In genomic region chr9:122496482-122496985, GRCm38 (mm10) we compare ENCODE assay signal across 29 mouse cellular contexts.
DNase-seq lines count a peak whose midpoint lies in the region; ATAC-seq and TF ChIP-seq lines count a peak whose summit lies in the region.
"Had no signal": no experiment of that assay in that cellular context is flagged by ENCODE, and none has a peak within 500 bp of the region (broad histone marks: within the 10 kb centered on the region; RNA-seq: fewer than 3 reads in every experiment).

No protein-coding gene starts in this region.

- TF ChIP-seq POLR2A in limb, embryonic 14.5 days (IDR thresholded peaks at IDR 0.05; ENCODE audit: borderline replicate concordance, extremely low read depth, insufficient read depth, insufficient read length) = no peak

- H3K9ac ChIP-seq in limb, embryonic 11.5 days (ENCODE audit: low read length) = no peak overlapping the region
- no peak overlapping the region for H3K9ac ChIP-seq in limb, embryonic 14.5 days (ENCODE audit: low read depth, low read length, severe bottlenecking)
- H3K9ac ChIP-seq: forebrain, embryonic 13.5 days; heart, embryonic 12.5 days; hindbrain, embryonic 15.5 days; kidney, embryonic 15.5 days; lung, embryonic 15.5 days; neural tube, embryonic 12.5 days had no signal

- ATAC-seq in limb, embryonic 11.5 days (ENCODE audit: insufficient number of reproducible peaks, low FRiP score, low TSS enrichment, low read depth) = 0 out of 2 replicates have a peak, but pooled peaks have one; percentile 39
- ATAC-seq in limb, embryonic 14.5 days (ENCODE audit: low FRiP score, low read depth) = peak; percentile 30; the same call in 1 of the 2 replicates
- ATAC-seq: forebrain, embryonic 13.5 days; midbrain, embryonic 16.5 days; Patski had no signal

- no peak overlapping the region for H3K4me2 ChIP-seq in limb, embryonic 11.5 days (ENCODE audit: low read depth, severe bottlenecking)
- H3K4me2 ChIP-seq in limb, embryonic 14.5 days (replicated peaks; ENCODE audit: low read depth, low read length, severe bottlenecking) = no peak overlapping the region
- H3K4me2 ChIP-seq: forebrain, embryonic 13.5 days; heart, embryonic 12.5 days; hindbrain, embryonic 15.5 days; kidney, embryonic 15.5 days; liver, embryonic 11.5 days; lung, embryonic 15.5 days; midbrain, embryonic 11.5 days; neural tube, embryonic 12.5 days had no signal

- H3K4me3 ChIP-seq in limb, embryonic 11.5 days (ENCODE audit: low read depth, low read length) = no peak overlapping the region
- H3K4me3 ChIP-seq in limb, embryonic 10.5 days = no peak overlapping the region
- H3K4me3 ChIP-seq in limb, embryonic 14.5 days (replicated peaks; ENCODE audit: low read length) = no peak overlapping the region
- H3K4me3 ChIP-seq: forebrain, embryonic 13.5 days; heart, embryonic 12.5 days; hindbrain, embryonic 10.5 days; hindbrain, embryonic 15.5 days; kidney, embryonic 15.5 days; left cerebral cortex, adult 2 months; lung, embryonic 15.5 days; neural tube, embryonic 12.5 days had no signal

- H3K4me1 ChIP-seq in limb, embryonic 11.5 days (ENCODE audit: control insufficient read depth, insufficient read depth, low read length) = peaks cover 8% of the 10 kb centered on the region
- H3K4me1 ChIP-seq in limb, embryonic 10.5 days = peaks cover 15% of the 10 kb centered on the region
- H3K4me1 ChIP-seq in limb, embryonic 14.5 days (ENCODE audit: control insufficient read depth, insufficient read depth, low read length) = no peaks in the 10 kb centered on the region
- H3K4me1 ChIP-seq: heart, embryonic 12.5 days; kidney, embryonic 15.5 days; lung, embryonic 15.5 days had no signal

- no peak overlapping the region for H3K27ac ChIP-seq in limb, embryonic 11.5 days (replicated peaks; ENCODE audit: low read depth, low read length)
- no peak overlapping the region for H3K27ac ChIP-seq in limb, embryonic 10.5 days
- no peak overlapping the region for H3K27ac ChIP-seq in limb, embryonic 14.5 days (replicated peaks; ENCODE audit: low read depth, low read length)
- H3K27ac ChIP-seq: forebrain, embryonic 13.5 days; hindbrain, embryonic 10.5 days; hindbrain, embryonic 15.5 days; kidney, embryonic 15.5 days; left cerebral cortex, adult 2 months; lung, embryonic 15.5 days; neural tube, embryonic 12.5 days had no signal

- DNase-seq in adrenal gland, adult 2 months = peak; percentile 31
- DNase-seq in adrenal gland, adult 18-20 months (ENCODE audit: low spot score in 2 of 2) = no peak
- no peak for DNase-seq in limb, embryonic 11.5 days (ENCODE audit: low spot score)
- DNase-seq in limb, embryonic 10.5 days (ENCODE audit: low spot score) = no peak
- DNase-seq in adrenal gland, postnatal 10 days = peak; percentile 23
- DNase-seq in limb, embryonic 14.5 days (ENCODE audit: low spot score) = peak; percentile 10
- no peak for DNase-seq in natural killer cell, adult 2 months (ENCODE audit: low spot score in 2 of 2)
- no peak for DNase-seq in right cerebral cortex, postnatal 36 days (ENCODE audit: low spot score in 2 of 2)
- DNase-seq: cerebellum, adult 2 months; cerebellum, postnatal 14 days; gastrocnemius, postnatal 25 days; heart, adult 18-20 months; kidney, adult 18-20 months; kidney, postnatal 25 days; right cerebral cortex, postnatal 25 days; spleen, adult 18-20 months had no signal

- H3K36me3 ChIP-seq in limb, embryonic 11.5 days (ENCODE audit: control insufficient read depth, insufficient read depth, low read length) = no peaks in the 10 kb centered on the region
- no peaks in the 10 kb centered on the region for H3K36me3 ChIP-seq in limb, embryonic 10.5 days
- no peaks in the 10 kb centered on the region for H3K36me3 ChIP-seq in limb, embryonic 14.5 days (ENCODE audit: control insufficient read depth, insufficient read depth, low read length)
- H3K36me3 ChIP-seq: G1E; heart, embryonic 12.5 days; hindbrain, embryonic 10.5 days; hindbrain, embryonic 15.5 days; kidney, embryonic 15.5 days; lung, embryonic 15.5 days; neural tube, embryonic 12.5 days had no signal

- no peaks in the 10 kb centered on the region for H3K9me3 ChIP-seq in limb, embryonic 11.5 days (ENCODE audit: control insufficient read depth, low read length)
- no peaks in the 10 kb centered on the region for H3K9me3 ChIP-seq in limb, embryonic 10.5 days (replicated peaks)
- no peaks in the 10 kb centered on the region for H3K9me3 ChIP-seq in limb, embryonic 14.5 days (ENCODE audit: control insufficient read depth, low read length)
- H3K9me3 ChIP-seq: forebrain, embryonic 13.5 days; G1E; hindbrain, embryonic 10.5 days; hindbrain, embryonic 15.5 days; kidney, embryonic 15.5 days; lung, embryonic 15.5 days; neural tube, embryonic 12.5 days had no signal

- WGBS in limb, embryonic 11.5 days = 67% methylated on average over 2 of the region's 2 CpGs
- 81% methylated on average over 2 of the region's 2 CpGs for WGBS in limb, embryonic 10.5 days
- WGBS in limb, embryonic 14.5 days = 27% methylated on average over 2 of the region's 2 CpGs

- H3K27me3 ChIP-seq in limb, embryonic 11.5 days (ENCODE audit: control insufficient read depth, insufficient read depth, low read length) = no peaks in the 10 kb centered on the region
- no peaks in the 10 kb centered on the region for H3K27me3 ChIP-seq in limb, embryonic 10.5 days (ENCODE audit: low read depth, poor library complexity, severe bottlenecking)
- no peaks in the 10 kb centered on the region for H3K27me3 ChIP-seq in limb, embryonic 14.5 days (ENCODE audit: control insufficient read depth, insufficient read depth, low read length)
- H3K27me3 ChIP-seq: forebrain, embryonic 13.5 days; hindbrain, embryonic 15.5 days; kidney, embryonic 15.5 days; lung, embryonic 15.5 days; neural tube, embryonic 12.5 days had no signal

Comparison
In these comparisons a context has a peak if more than half of its experiments do, and no peak if none do; other contexts are left out.
1. DNase-seq: peak in adrenal gland, adult 2 months (single experiment), adrenal gland, postnatal 10 days (single experiment) and limb, embryonic 14.5 days (single experiment); none in adrenal gland, adult 18-20 months (0 of 2), limb, embryonic 11.5 days (single experiment), limb, embryonic 10.5 days (single experiment), natural killer cell, adult 2 months (0 of 2) and right cerebral cortex, postnatal 36 days (0 of 2).